Mouse (Mus musculus): ENCODE results near the gene Cdk4.

Gene Cdk4

DNA sequence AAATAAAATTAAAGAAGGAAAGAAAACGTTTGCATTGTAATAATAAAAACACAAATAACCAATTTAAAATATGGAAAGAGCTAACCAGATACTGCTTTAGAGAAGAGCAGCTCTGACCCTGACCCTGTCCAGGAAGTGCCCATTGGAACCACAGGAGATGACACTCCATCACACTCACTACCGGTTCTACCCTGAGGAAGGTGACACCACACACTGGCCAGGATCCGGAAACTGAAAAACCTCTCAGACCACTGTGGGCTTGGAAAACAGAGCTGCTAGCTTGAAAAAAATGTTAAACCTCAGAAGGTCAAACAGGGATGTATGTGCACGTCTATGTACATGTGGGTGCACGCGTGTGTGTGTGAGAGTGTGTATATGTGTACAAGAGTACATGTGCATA, 37.8 kb downstream of the Cdk4 start:
- no peak for DNase-seq

- DNase-seq = no peak
Observed at GRCm38 (mm10) chr10:127103631-127104030, 40.3 kb downstream of the Cdk4 start.

- peak; percentile 63 for DNase-seq
Observed at GRCm38 (mm10) chr10:127107563-127108261, 44.4 kb downstream of the Cdk4 start.

GRCm38 (mm10) chr10:127108262-127108583, 44.9 kb downstream of the Cdk4 start:
- DNase-seq = no peak

DNA sequence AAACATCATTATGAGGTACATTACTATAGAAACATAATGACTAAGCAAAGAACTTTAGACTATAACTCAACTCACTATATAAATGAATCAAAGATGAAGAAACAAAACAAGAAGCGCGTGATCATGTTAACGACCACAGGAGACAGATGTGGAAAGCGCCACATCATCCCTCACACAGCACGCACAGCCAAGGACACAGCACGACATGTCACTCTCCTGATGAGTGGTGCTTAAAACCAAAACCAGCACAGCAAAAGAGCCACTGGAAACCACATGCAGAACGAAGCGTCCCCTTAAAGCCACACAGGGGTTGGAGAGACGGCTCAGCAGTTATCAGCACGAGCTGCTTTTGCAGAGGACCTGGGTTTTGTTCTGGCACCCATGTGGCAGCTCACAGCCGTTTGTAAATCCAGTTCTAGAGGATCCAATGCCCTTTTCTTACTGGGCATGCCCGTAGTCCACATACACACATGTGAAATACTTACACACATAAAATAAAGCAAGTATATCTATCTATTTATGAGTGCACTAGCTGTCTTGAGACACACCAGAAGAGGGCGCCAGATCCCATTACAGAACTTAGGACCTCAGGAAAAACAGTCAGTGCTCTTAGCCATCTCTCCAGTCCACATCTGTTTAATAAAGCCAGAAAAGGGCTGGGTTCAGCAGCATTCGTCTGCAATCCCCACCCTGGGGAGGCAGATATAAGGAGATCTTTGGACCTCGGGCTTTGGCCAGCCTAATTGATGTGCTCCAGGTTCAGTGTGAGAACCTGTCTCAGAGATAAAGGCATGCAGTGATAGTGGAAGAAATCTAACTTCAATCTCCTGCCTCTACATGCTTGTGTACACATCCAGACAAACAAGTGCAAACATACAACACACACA, 47.9 kb downstream of the Cdk4 start:
- DNase-seq = no peak

DNA sequence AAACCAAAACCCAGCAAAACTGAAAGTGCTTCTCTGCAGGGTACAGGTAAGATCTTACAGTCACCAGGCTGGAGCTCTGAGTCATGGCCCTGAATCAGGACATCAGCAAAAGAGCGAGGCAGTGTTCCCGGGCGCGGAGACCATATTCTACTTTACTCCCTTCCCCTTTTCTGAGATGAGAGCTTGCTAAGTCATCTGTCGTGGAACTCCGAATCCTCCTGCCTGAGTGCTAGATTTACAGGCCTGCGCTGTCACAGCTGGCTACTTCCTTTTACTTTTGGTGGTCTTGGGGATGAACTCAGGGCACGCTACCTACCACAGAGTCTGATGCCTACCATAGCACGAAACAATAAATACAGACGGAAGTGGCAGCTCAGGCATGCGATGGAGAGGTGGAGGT, 51.1 kb downstream of the Cdk4 start:
- DNase-seq = no peak

GRCm38 (mm10) chr10:127115068-127115467, 51.7 kb downstream of the Cdk4 start:
- DNase-seq = no peak

Measured in thymus, postnatal 4 days (tissue).